Mouse (Mus musculus): ENCODE data around the gene Lrrk2. TPM values are rescaled to one million over a fixed set of nuclear protein-coding genes. Genes with fewer than 3 reads are reported as not detected.

The Lrrk2 gene
- total RNA-seq, 2 experiments from 2014 or later, result 7.8 to 99.8 TPM

DNA sequence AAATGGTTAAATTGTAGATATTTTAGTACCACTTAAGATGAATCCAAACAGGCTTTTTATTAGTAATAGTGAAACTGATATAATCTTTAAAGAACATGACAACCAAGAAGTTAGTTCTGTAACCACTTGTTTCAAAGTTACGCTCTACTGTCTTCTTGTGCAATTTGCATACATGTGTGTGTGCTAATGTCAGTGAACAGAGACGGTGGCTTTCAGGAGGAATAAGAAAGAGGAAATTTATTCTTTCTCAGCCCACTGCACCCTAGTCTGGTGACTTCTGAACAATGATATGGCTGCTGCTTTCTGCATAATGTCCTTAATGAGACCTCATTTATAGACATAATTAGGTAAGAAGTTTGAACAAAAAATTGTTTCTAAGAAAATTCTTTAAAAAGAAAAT is 7.1 kb downstream of the Lrrk2 start:
- no peak for DNase-seq (ENCODE audit: low spot score in 2 of 2)

DNA sequence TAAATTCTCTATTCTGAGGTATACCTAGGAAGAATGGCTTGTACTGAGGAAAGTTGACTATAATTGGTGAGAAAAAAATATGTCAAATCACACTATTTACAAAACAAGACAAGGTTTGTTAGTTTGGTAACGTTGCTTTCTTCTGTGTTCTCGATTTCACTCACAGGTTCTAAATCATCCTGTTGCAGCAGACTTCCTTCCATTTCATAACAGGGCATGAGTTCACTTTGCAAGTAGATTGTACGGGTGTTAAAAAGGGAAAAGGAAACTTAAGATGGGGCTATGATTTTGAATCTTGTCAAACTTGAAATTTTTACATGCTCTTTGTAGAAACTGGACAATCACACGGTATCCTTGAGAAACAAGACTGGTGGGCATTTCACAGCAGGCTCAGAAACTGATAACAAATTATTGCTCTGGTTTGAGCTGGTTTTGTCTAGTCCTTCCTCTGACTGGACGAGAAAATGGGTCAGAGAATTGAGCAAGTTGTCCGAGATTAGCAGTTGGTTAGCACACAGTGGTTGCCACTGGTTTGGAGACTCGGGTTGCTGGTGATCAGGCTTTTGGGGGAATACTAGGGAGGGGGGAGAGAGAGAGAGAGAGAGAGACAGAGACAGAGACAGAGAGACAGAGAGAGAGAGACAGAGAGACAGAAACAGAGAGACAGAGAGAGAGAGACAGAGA is 13.0 kb downstream of the Lrrk2 start:
- DNase-seq (ENCODE audit: low spot score in 2 of 2), result no peak

DNA sequence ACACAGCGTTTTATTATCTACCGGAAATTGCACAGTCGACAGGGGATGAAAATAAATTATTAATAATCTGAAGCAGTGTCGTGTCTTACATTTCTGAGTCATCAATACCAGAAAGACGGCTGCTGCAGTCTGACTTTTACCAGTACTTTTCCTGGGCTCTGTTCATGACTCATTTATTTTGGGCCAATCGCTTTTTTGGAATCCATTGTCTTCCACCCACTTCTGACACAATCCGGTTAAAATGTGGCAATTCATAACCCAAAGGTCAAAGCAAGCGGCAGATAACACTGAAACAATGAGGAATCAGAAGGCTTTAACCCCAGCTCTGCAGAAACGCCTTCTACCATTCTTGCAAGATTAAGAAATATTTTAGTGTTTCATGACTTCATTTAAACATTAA is 17.7 kb downstream of the Lrrk2 start:
- peak in 1 of 2 experiments; percentile 27 for DNase-seq (ENCODE audit: low spot score in 2 of 2)

DNA sequence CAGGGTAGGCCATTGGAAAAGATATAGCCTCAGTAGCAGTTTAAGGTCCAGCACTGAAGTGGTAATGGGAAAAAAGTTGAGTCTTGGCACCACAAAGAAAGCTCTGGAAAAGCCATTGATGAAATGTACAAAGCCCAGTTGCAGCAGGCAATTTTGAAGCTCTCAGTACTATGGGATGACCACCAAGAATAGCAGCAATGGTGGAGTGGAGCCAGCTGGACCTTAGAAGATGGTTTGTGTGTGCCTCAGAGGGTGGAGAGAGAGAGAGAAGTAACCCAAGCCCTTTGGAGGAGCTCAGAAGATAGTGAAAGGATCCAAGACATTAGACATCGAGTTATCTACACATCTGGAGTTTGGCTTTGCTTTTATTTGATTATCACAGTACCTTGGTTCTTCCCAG is 20.1 kb downstream of the Lrrk2 start:
- no peak for DNase-seq (ENCODE audit: low spot score in 2 of 2)

DNA sequence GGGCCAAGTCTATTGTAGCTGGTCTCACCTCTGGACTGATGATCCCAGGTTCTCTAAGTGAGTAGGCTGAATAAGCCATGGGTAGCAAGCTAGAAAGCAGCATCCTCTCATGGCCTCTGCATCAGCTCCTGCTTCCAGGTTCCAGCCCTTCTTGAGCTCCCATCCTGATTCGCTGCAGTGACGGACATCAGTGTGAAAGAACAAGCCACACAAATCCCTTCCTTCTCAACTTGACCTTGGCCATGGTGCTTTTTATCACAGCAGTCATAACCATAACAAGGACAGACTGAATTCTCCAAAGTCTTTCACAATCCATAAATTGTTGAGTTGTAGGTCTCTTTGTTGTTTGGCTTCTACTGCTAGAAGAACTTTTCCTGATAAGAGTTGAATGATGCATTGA is 20.9 kb downstream of the Lrrk2 start:
- DNase-seq (ENCODE audit: low spot score in 2 of 2), result no peak

DNA sequence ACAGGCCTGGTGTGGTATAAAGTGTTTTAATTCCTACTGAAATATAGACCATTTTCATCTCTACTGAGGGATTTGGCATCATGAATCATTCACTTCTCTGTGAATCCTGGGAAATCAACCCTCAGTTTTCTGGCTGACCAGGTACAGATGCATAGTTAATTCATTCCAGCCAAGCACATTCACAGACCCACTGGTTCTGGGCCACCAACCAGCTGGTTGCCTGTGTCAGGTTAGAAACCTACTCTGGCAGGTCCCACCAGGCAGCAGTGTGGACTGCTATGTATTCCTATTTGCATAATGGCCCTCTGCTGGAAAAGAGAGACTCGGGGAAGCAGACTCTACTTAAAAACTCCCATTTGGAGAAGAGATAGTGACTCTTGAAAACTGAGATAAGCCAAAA is 27.9 kb downstream of the Lrrk2 start:
- no peak for DNase-seq (ENCODE audit: low spot score in 2 of 2)

DNA sequence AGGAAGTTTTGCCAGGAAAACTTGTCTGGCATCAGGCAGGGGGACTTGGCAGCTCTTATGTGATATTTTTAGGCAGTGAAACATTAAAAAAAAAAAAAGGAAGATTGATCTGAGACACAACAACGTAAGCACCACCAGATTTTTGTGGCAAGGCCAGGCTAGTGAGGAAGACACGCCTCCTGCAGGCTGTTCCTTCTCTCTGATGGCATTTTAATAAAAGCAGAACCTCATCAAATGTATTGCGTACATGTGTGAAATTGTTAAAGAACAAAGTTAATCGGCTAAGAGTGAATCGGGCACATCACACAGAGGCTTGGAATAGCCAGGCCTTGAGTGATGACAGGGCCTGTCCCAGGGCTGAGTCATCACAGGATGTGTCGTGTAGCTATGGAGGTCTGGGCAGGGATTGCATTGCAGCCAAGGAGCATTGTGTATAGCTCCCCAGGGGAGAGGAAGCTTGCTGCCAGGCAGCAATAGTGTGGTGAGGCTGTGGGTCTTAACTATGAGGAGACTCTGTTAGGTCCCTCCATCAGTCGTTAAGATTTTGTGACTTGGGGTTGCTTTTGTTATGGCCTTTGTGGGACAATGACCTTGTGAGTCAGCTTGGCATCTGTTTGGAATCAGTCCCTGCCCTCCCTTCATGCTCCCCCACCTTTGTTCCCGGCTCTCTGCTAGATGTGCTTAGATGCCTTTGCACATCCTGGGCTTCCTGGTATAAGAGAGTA is 30.2 kb downstream of the Lrrk2 start:
- peak; percentile 47 to 71 for DNase-seq (ENCODE audit: low spot score in 2 of 2)

- DNase-seq (ENCODE audit: low spot score in 2 of 2), result no peak
Measured at GRCm38 (mm10) chr15:91704091-91704490, 31.1 kb downstream of the Lrrk2 start.

GRCm38 (mm10) chr15:91709207-91710130 is 36.5 kb downstream of the Lrrk2 start:
- DNase-seq (ENCODE audit: low spot score in 2 of 2), result no peak

DNA sequence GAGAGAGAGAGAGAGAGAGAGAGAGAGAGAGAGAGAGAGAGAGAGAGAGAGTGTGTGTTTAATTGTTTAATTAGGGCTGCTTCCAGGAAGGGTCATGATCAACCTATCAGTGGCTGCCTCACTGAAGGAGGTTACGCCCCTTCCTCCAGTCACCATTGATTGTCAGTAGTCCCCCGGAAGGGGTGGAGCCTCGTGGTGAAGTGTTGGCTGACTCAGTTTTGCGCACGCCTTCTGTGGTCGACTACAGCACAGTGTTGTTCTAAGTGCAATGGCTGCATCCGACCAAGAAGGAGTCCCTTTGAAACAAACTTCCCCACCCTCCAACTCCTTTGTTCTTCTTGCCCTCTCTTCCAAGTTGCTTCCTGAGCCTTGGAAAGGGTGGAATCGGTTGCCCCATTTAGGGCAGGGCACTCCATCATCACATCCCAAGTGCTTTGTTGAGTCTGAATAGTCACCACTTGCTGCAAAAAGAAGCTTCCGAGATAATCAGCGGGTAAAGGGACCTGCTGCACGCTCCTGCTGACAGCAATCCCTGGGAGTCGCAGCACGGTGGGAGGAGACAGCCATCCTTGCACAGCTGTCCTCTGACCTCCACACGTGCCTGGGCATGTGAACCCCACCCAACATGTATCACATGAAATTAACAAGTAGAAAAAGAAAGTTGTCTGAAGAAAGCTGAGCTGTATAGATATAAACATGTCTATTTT is 62.4 kb downstream of the Lrrk2 start:
- DNase-seq (ENCODE audit: low spot score in 2 of 2), result no peak

DNA sequence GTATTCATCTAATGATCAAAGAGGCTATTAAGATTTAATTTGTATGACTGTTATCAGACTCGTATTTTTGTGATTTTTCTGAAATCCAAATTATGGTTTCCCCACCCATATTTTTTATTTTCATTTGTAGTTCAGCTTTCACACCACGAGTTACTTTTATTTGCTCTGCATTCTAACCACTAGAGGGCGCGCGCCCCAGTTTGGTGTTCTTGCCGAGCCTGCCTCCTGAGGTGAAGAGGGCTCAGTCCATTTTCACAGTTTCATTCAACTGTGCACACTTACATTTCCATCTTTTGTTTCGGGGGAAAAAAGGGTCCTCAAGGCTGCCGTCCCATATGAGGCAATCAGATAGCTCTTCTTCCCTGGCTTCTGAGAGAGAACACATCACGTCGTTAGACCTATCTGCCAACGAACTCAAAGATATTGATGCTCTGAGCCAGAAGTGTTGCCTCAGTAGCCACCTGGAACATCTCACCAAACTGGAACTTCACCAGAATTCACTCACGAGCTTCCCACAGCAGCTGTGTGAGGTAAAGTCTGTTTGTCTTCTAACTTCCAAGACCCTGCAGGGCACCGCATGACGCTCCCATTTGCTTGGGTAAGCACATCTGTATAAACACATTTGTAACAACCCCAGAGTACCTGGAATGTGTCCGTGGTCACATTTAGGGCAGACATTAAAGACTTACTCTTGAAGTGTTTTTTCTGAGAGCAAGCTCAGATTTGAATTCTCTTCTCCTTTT is 64.0 kb downstream of the Lrrk2 start:
- DNase-seq (ENCODE audit: low spot score in 2 of 2), result peak; percentile 53 to 65

GRCm38 (mm10) chr15:91738808-91739207 is 65.8 kb downstream of the Lrrk2 start:
- DNase-seq (ENCODE audit: low spot score in 2 of 2), result no peak

DNA sequence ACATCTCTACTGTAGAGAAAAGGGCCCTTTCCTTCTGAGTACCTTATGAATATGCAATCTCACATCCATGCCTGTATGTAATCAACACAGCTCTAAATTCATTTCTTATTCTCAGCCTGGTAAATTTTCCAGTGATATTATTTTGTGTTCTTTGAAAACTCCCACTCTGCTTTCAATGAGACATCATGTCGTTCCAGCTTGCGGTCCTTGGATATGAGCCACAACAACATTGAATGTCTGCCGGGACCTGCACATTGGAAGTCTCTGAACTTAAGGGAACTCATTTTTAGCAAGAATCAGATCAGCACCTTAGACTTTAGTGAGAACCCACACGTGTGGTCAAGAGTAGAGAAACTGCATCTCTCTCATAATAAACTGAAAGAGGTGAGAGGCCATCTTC is 72.5 kb downstream of the Lrrk2 start:
- no peak for DNase-seq (ENCODE audit: low spot score in 2 of 2)

DNA sequence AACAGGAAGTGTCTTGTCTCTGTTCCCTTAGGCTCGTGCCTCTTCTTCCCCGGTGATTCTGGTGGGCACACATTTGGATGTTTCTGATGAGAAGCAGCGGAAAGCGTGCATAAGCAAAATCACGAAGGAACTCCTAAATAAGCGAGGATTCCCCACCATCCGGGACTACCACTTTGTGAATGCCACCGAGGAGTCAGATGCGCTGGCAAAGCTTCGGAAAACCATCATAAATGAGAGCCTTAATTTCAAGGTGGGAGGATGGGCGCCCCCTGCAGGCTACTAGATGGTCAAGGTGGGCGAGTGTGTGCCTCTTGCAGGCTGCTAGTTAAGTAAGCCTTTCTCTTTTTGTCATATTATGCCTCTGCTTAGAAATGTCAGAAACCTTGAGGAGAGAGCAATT is 79.1 kb downstream of the Lrrk2 start:
- DNase-seq (ENCODE audit: low spot score in 2 of 2), result peak; percentile 26 to 36

DNA sequence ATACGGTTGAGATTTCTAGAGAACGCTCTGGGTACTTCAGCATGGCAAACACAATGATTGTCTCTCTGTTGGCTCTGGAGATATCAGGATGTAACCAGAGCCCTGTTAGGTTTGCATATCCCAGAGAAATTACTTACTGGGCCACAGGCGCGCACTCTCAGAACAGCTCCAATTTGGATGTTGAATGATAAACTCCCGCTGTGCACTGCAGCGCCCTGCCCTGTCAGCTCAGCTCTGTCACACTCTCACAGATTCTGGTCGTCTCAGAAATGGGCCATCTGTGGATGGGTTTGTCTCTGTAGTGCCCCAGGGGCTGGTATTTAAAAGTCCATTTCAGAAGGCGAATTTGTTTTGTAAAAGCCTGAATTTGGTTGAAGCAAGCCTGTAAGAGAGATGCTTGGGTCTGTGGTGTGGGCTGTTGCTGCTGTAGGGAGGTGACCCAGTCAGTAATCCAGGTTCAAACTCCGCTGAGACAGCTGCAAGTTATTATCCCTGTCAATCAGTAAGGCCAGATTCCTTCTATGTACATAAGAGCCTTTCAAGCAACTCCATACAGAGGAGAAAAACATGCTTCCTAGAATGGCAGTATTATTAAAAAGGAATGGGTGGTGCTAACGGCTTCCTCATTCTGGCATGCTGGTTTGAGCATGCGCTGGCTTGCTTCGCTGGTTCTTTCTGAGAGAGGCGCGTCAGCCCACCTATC is 80.6 kb downstream of the Lrrk2 start:
- no peak for DNase-seq (ENCODE audit: low spot score in 2 of 2)

- peak; percentile 33 to 42 for DNase-seq (ENCODE audit: low spot score in 2 of 2)
Measured at GRCm38 (mm10) chr15:91754546-91754945, 81.6 kb downstream of the Lrrk2 start.

DNA sequence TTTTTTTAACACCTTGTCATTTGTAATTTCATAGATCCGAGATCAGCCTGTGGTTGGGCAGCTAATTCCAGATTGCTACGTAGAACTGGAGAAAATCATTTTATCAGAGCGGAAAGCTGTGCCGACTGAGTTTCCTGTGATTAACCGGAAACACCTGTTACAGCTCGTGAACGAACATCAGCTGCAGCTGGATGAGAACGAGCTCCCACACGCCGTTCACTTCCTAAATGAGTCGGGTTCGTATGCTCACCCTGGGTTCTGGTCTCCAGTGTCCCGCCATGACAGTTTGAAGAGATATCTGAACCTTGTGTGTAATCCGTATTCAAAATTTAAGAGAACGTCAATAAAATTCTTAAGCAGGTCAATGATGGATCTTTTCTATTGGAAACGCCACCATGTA is 82.8 kb downstream of the Lrrk2 start:
- DNase-seq (ENCODE audit: low spot score in 2 of 2), result no peak

GRCm38 (mm10) chr15:91772041-91772440 is 99.1 kb downstream of the Lrrk2 start:
- DNase-seq (ENCODE audit: low spot score in 2 of 2), result no peak

GRCm38 (mm10) chr15:91779166-91779565 is 106.2 kb downstream of the Lrrk2 start:
- no peak for DNase-seq (ENCODE audit: low spot score in 2 of 2)

- DNase-seq (ENCODE audit: low spot score in 2 of 2), result peak; percentile 27 to 28
Measured at GRCm38 (mm10) chr15:91781172-91781571, 108.2 kb downstream of the Lrrk2 start.
